Mouse (Mus musculus) adrenal gland, adult (tissue): Measurements from ENCODE around the gene Nell1.

ENCODE experiments used
- DNase-seq, 2 experiments: peaks; one replicate each; pipeline ENCODE4 v3.0.0; 2022 to 2023; ENCODE audit warnings: low spot score in 1 of 2; ENCODE audit not compliant: inconsistent age in 2 of 2

The Nell1 gene

DNA sequence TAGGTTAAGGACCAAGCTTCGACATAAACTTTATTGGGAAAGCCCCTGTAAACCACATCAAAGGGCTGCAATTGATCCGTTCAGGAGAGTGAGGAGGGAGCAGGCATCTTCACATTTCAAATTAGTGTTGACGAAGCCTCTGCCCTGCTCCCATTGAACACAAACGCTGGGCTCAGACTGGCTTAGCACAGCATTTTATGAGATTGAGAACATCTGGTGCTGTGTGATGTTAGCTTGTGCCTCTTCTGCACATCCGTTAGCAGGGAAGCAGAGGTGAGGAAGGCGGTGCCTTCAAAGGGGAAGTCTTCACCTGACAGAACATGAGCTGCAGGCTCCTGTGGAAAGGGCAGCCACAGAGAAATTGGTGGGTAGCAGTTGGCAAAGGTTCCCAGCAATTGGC, 66.4 kb downstream of the Nell1 start:
- no peak for DNase-seq

DNA sequence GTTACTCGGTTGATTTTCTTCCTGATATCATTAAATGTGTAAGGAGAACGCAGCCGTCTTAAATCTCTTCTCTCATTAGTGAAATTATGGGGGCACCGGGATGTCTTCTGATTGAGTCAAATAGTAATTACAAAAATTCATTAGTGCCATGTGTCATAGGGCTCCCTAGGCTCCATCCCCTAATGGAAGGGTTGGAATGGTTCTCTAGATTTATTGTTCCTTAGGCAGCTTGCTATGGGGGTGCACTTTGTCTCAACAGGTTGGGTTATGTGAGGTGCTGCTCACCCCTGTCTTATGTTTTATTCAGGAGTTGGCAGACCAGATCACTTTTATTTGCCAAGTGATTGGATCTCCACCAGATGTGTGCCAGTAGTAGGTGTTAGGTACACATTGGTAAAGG, 75.5 kb downstream of the Nell1 start:
- DNase-seq, result no peak

DNA sequence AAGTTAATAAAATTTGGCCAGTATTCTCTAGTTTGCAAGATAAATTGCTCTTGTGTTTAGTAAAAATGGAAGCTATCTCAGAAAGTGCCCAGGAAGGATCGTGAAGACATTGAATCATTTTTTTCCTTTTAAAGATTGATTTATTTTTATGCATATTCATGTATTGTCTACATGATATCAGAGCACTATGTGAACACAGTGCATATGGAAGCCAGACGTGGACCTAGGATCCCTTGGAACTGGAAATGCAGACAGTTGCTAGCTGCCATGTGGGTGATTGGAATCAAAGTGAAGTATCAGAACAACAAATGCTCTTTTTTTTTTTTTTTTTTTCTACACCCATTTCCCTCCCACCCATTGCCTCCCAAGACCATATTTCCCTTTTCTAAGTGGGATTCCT, 79.0 kb downstream of the Nell1 start:
- no peak for DNase-seq

DNA sequence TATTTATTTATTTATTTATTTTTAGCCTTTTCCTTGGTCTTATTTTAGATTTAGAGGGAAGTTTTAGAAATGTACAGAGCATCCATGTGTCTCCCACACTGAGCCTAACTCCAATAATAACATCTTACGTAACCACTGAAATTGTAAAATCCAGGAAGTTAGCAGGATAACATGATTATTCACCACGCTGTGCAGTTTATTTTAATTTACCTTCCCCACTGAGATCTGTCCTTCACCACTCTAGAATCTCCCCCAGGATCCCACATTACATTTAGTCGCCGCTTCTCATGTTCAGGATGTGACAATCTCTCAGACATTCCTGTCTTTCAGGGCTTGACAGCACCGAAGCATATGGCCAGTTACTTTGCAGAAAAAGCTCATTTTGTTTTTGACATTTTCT, 119.8 kb downstream of the Nell1 start:
- no peak for DNase-seq

DNA sequence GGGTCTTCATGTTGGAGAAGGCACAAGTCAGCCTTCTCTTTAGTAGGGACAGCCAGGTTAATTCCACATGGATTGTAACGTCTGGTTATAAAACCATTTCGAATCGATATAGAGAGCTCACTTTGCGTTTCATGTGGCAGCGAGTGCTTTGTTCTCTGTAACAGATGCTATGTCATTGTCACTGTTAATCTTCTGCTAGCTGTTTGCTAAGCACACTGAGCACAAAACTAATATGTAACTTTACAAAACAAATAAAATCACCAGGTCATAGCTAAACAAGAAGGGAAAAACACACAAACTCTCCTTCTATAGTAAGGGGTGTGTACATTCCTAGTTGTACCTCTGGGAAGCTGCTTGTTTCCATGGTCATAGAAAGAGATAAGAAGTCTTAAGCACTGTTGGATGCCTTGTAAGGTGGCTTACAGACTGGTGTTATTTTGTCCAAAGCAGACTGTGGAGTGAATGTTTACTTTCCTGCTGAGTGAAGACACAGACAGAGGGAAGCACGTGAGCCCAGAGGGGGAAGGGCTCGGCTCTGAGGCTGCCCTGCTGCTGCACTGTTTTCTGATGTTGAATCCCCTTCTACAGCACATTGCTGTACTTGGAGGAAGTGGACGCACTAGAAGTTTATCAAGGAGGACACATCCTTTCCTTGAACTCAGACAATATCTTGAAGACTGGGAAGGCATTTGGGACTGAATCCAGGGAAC, 131.1 kb downstream of the Nell1 start:
- DNase-seq, result no peak

DNA sequence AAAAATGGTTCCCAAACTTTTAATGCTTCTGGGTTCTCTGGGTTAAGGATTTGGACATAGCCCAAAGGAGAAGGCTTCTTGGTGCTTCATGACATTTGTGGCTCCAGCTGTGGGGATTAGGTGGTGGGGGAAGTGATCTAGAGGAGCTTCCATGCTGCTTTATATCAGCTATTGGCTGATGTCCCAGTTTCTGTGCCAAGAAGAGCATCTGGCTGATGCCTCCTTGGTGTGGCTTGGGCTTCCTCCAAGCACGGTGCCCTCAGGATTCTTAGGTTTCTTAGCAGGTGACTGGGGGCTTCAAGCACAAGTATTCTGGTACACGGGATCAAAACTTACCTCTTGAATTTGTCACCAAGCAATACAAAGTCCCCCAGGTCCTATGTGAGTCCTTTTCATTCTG, 132.6 kb downstream of the Nell1 start:
- DNase-seq, result no peak

DNA sequence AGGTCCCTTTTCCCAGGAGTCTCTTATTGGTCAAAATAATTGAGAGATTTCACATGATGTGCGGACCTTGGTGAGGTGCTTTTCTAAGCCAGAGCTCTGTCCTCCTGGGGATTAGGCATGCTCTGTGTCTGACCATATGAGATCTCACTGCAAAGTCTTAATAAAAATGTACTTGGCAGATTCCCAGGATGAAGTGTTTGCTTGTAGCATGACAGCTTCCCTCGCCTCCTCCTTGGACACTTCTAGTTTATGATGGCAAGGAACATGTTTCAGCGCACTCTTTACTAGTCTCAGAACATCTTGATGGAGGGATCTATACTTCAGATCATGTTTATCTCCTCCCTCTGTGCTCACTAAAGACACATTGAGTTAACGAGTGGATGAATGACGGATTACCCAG, 143.7 kb downstream of the Nell1 start:
- DNase-seq, result no peak

DNA sequence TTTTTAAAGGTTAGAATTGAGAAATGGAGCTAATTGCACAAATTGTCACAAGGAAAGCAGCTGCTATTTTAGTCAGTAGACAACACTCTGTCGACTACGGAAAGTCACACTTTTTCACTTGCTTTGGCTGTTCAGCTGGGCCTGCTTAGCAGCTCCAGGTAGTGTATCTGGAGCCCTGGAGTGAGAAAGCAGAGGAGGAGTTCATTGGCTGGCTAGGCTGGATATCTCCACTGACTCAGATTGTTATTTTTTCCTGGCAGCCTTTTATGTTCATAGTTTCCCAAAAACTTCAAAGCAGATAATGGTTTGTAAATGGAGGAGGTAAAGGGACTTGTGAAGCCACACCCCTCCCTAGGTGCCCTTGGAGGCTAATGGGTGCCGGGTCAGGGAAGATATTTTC, 163.0 kb downstream of the Nell1 start:
- no peak for DNase-seq

DNA sequence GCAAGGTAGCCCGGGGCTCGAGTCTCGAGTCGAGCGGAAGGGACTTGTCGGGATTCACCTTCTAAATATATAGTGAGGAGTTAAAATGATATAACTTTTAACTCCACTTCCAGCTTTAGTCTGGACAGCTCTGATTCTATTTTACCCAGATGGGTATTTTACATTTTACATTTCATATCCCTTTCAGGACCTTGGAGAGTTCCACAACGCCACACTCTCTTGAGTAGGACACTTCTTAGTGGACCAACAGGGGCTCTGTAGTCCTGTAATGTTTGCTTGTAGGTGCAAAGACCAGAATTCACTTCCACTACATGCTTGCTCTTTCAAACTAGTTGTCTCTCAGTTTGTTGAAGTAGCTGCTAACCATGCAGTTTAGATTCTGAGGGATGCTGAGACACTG, 174.7 kb downstream of the Nell1 start:
- DNase-seq, result no peak

DNA sequence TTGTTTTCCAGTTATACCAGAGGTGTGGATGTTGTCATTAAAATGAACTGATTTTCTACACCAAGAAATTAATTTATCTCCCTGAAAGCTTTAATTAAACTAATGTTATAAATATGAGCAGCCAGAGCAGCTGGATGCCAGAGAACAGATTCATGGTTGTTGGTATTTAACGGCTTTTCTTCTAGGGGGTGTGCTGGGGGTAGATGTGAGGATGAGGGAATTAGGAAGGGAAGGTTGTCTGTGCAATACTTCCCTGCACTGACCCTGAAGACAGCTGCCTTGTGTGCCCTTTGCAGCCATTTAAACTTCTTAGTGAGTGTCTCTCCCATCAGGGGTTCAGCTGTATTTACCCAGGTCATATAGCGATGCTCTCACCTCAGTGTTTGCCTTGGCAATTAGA, 176.2 kb downstream of the Nell1 start:
- no peak for DNase-seq

DNA sequence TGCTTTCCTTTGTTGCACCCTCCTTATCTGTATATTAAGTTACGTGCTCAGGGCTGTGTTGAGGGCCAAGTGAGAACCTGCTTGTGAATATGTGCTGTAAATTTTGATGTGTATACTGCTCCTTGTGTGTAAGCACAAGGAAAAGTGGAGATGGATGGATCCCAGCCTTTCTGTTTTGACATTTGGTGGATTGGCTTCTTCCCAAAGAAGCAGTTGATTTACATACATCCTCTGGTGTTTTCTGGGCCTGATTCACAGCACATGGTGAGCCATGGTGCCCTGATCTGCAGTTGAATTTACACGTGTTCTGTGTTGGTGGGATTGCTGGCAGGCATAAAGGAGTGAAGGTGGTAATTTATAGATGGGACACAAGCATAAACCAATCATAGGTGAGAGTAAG, 179.0 kb downstream of the Nell1 start:
- no peak for DNase-seq

DNA sequence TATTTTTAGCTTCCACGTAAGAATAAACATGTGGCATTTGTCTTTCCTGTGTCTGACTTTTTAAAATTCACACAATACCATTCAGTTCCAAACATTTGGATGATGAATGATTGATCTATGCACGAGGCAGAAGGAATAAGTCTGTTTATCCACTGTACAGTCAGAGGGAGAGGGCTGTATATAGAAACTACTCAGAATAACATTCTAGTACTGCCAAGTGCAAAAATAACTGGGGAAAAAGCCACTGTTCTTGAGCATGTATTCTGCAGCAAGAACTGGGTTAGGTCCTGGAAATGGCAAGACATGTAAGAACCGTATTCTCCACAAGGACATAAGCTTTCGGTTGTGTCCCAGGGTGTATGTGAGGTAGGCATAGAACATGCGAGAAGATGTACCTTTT, 187.9 kb downstream of the Nell1 start:
- no peak for DNase-seq

DNA sequence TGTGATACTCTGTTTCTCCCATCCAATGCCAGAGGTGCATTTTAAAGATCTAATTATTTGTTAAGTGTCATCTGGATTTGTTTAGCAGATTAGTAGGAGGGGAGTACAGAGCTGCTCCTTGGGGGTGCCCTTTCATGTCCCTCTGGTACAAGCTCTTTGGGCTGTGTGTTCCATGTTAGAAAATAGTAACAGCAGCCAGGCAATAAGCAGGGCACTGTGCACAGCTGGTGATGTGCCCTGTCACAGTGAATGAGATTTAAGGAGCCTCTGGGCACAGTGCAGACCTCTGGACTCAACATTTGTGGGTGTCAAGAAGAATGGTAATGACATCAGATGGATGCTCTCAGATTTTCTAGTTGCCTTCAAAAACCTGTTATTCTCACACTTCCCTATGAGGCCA, 194.1 kb downstream of the Nell1 start:
- DNase-seq, result no peak

DNA sequence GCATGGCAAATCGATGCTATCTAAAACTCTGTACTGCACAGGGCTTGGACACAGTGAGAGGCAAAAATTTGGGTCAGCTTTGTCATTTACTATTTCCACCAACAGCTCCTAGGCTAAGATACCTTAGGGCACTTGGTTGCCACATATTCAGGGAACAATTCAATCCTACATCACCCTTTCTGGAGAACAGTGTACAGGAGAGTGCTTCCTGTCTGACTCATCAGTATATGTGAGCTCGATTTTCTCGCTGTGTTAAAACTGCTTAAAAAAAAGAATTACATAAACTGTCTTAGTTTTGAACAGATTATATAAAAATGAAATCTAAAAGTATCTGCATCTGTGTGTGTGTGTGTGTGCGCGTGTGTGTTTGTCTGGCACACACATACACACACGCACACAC, 211.6 kb downstream of the Nell1 start:
- no peak for DNase-seq

DNA sequence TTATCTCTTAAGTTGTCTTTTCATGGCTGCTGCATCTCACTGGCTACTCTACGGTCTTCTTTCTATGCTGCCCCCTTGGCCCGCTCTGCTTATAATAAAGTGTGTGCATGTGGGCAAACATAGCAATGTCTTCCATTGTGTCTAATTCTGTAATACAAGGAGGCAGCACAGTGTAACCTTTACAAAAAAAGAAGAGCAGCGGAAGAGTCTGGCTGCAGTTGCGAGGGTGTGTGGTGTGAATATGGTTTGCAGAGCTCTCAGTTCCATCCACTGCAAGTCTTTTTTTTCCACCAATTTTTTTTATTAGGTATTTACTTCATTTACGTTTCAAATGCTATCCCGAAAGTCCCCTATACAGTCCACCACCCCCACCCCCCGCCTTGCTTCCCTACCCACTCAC, 219.3 kb downstream of the Nell1 start:
- DNase-seq, result no peak

DNA sequence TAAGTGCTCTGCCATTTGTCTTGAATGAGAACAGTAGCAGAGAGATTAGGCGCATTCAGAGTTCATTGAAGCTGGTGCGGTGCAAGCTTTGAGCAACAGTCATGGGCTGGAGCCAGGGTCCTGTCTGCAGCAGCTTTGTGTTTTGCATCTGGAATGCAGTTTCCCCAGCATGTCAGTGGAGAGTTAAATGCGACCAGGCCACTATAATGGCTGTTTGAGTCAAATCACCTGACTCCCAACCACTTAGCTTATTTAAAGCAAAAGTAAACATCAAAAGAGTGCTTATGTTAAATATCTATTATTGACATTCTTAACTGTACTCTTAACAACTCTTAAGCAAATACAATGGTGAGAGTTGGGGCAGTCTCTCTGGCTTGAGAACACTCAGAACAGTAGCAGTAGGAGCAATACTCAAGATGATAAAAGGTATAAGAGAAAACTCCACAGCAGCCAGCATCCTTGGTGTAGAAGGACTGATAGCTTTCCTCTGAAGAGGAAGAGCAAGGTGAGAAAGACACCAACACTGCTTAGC, 220.5 kb downstream of the Nell1 start:
- DNase-seq, result no peak

DNA sequence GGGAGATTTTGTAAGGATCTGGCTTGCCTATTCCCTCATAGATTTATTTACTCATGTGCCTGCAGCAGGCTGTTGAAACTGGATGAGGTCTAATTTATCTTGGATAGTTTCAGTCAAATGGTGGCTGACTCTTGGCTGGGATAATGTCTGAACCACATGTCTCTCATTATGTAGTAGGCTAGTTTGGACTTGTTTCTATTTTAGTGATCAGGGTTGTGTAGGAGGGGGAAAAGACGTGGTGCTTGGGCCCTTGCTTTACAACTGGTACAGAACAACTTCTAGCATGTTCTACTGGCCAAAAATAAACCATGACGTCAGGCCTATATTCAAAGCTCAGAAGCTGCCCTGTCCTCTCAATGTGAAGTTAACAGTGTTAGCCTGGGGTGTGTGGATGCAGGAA, 230.6 kb downstream of the Nell1 start:
- no peak for DNase-seq

DNA sequence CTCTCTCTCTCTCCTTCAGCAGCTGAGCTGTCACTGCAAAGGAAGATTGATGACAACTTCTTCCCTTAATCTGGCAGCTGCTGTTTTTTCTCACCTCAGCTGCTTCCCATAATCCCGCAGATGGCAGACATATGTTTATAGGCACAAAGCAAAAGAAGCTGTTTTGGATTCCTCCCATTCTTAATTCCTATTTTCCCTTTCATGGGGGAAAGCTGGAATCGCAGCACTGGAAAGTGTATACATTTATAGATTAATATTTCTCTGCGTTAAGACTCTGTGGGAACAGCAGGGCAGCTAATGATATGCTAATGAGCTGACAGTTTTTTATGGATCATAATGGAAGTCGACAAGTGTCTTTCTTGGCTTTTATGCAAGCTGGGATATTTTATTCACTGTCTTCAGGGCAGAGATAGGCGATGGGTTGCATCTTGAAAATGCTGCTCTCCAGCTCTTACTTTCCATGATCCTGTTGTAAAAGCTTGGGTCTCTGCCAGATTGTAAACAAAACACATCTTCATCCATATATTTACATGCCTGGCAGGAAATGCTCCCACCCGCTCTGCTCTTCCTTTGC, 236.1 kb downstream of the Nell1 start:
- DNase-seq, result no peak

DNA sequence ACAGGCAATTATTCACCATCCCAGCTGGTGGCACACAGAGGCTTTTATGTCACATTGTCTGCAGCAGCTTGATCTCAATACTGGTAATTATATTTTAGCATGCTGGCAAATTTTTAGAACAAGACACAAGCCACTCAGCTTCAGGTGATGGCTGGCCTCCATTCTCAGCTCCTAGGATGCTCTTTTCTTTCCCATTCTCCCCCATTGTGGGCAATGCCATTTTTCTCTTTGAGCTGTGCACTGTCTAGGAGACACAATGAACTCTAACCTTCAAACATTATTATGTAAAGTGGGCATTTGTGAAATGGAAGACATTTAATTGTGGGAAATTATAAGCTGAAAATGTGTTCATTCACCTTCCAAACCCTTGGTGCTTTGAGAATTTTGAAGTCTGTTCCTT, 247.2 kb downstream of the Nell1 start:
- no peak for DNase-seq

DNA sequence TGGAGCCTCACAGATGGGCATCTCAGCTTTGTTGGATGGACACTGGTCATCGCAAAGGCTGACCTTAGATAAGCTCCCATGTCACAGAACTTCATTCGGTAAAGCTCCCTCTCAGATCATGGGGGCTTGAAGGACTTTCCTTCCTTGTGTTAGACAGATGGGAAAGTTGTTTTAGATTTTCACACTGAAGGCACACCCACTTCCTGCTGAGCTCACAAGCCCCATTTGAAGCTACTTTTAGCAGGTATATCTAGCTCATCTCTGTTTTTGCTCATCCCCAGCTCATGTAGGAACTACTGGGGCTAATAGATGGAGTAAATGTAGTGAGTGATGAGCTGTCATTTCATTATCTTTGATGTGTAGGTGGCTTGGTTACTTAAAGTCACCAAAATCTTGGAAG, 252.0 kb downstream of the Nell1 start:
- DNase-seq, result no peak

DNA sequence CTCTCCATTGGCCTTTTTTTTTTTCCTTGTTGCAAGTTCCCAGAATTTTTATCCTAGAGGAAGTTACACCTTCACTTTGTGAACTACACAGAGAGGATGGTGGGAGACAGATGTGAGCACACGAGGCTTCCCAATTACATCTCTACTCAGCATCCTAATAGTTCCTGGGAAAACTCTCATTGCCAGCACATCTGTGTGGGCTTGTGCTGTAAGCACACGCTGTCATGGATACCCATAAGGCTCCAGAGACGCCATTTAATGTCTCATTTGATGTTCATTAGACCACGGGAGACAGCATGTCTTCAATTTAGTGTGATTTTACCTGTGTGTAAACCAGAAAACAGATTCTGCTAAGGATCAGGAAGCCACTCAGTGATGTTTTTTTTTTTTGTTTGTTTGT, 253.6 kb downstream of the Nell1 start:
- no peak for DNase-seq

DNA sequence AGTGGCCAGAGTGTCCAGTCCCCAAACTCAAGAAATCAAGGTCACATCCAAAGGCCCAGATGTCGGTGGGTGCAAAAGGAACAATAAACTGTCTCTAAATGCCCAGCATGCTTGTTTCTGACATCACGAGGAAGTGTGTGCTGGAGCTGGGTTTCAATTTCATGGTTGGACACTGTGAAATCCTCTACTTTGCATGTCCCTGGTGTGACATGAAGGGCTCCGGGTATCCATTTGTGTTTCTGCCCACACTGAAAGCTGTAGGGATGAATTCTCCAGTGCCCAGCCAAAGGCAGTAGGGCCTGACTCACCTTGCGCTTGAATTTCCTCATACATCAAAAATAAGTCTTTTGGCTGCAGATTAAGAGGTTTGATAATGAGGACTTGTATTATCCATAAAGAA, 266.5 kb downstream of the Nell1 start:
- DNase-seq, result no peak

DNA sequence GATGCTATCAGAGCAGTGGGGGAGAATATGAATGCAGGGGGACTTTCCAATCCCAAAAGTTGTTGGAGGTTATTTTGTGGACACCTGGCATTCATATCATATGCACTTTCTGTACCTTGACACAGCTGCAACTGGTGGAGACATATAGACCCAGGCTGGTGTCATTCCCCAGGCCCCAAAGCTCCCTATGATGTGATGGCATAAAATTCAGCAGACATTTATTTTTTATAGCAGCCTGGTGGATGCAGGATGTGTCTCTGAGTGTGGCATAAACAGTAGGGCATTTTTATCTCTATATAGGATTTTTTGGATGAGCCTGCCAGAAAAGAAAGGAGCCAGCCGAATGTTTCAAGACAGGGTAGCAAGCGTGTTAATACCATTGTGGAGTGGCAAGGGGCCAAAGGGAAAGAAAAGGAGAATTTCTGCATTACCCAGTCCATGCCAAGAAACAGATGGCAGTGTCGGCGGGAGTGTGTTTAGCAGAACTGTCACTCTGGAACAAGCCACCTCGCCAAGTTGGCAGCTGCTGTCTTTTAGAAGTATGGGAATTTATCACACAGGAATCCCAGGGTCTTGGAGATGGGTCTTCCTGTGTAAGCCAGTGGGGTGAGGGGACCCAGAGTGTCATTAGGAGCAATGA, 267.1 kb downstream of the Nell1 start:
- no peak for DNase-seq
